Mouse (Mus musculus): ENCODE data around the gene Cdc42se1.

DNA sequence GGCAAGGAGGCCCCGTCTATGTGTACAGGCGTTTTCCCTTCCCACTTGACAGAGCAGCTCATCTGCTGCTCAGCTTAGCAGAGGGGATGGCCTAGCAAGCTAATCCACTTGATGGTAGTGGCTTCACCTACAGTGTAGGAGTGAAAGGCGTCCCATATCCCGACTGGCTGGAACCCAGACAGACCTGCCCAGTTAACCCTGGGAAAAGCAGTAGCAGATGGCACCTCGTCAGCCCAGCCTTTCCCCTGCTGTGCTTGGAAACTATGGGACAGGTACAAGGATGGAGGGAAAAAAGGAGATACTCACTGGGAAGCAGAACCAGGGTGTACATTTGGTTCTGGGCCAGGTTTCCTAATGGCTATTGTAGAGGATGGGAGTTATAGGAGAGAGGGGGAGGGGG is 21.8 kb downstream of the Cdc42se1 start:
- TF ChIP-seq CTCF (conservative IDR thresholded peaks at IDR 0.05 in 1 of 2, IDR thresholded peaks at IDR 0.05 in 1 of 2; ENCODE audit: low read depth in 2 of 2, low read length in 2 of 2) (no peak), SMC3 (IDR thresholded peaks at IDR 0.05; ENCODE audit: low read depth, low read length) (no peak), NRF1 (IDR thresholded peaks at IDR 0.05; ENCODE audit: low read depth, low read length) (no peak), MAX (IDR thresholded peaks at IDR 0.05; ENCODE audit: low read length) (no peak), EP300 (IDR thresholded peaks at IDR 0.05; ENCODE audit: low read length) (no peak), MYC (IDR thresholded peaks at IDR 0.05; ENCODE audit: low read depth, low read length) (no peak), POLR2A (IDR thresholded peaks at IDR 0.05; ENCODE audit: low read depth, low read length) (no peak), MXI1 (IDR thresholded peaks at IDR 0.05; ENCODE audit: low read depth, low read length) (no peak), NELFE (IDR thresholded peaks at IDR 0.05; ENCODE audit: low read depth, low read length) (no peak)
